Comparison of ENCODE assay signal across 8 mouse cellular contexts in the genomic region with DNA sequence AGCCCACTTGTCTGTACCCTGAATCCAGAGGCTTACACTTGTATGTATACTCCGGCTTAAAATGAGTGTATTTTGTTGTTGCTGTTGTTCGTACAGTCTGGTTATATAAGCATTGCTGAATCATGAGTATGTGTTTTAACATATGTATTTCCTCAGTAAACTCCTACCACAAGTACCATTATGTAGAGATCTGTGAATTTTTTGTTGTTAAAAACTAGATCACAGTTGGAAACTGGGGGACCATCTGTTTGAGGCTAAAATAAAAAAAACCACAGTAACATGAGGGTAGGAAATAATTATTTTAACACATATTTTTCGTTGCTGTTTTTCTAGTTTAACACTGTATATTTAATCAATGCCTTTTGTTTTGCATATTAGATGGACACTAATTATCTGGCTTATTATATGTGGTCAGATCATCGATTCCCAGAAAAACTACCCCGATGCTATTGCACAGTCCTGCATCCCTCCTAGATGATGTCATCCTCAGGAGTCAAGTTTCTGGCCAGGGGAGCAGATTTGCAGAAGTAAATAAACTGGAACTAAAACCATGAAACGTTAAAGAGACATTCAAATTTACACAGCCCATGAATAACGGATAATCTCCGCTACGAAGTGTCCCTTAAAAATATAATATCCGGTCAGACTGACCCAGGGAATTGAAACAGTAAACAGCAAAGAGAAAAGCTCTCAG. TPM values are rescaled to one million over a fixed set of nuclear protein-coding genes. Genes with fewer than 3 reads are reported as not detected.
DNase-seq lines count a peak whose midpoint lies in the region; ATAC-seq and TF ChIP-seq lines count a peak whose summit lies in the region.

No protein-coding gene starts in this region.

- H3K9ac ChIP-seq in hindbrain, embryonic 14.5 days, result no peak overlapping the region
- H3K9ac ChIP-seq in midbrain, embryonic 11.5 days (ENCODE audit: low read length), result peak overlapping the region; percentile 27

- H3K4me3 ChIP-seq in gastrocnemius, adult 2 months, result peak overlapping the region; percentile 68
- peak overlapping the region; percentile 57 for H3K4me3 ChIP-seq in bone marrow, adult 2 months (replicated peaks; ENCODE audit: control insufficient read depth, low read depth, low read length)
- no peak overlapping the region for H3K4me3 ChIP-seq in hindbrain, embryonic 14.5 days (replicated peaks; ENCODE audit: low read length)
- no peak overlapping the region for H3K4me3 ChIP-seq in midbrain, embryonic 11.5 days (ENCODE audit: low read depth, low read length)

- H3K36me3 ChIP-seq in hindbrain, embryonic 14.5 days (replicated peaks; ENCODE audit: control insufficient read depth, insufficient read depth), result no peaks in the 10 kb centered on the region
- no peaks in the 10 kb centered on the region for H3K36me3 ChIP-seq in midbrain, embryonic 11.5 days (ENCODE audit: control insufficient read depth, insufficient read depth, low read length)

- no peak for ATAC-seq in hindbrain, embryonic 14.5 days (ENCODE audit: low FRiP score)
- peak; percentile 47; the same call in 1 of the 2 replicates for ATAC-seq in midbrain, embryonic 11.5 days (ENCODE audit: low FRiP score)

- no peaks in the 10 kb centered on the region; the same call in 1 of the 2 replicates for H3K4me1 ChIP-seq in bone marrow, adult 2 months (ENCODE audit: control insufficient read depth, insufficient read depth, low read length)
- peaks cover 13% of the 10 kb centered on the region; the same call in 1 of the 2 replicates for H3K4me1 ChIP-seq in hindbrain, embryonic 14.5 days (replicated peaks; ENCODE audit: control insufficient read depth, insufficient read depth, low read length)
- peaks cover 4% of the 10 kb centered on the region; the same call in 1 of the 2 replicates for H3K4me1 ChIP-seq in midbrain, embryonic 11.5 days (ENCODE audit: control insufficient read depth, insufficient read depth, low read length)

- H3K9me3 ChIP-seq in hindbrain, embryonic 14.5 days (ENCODE audit: control insufficient read depth, low read length), result no peaks in the 10 kb centered on the region
- H3K9me3 ChIP-seq in midbrain, embryonic 11.5 days (ENCODE audit: control insufficient read depth, low read length), result no peaks in the 10 kb centered on the region

- TF ChIP-seq CTCF in gastrocnemius, adult 2 months (IDR thresholded peaks at IDR 0.05), result no peak
- TF ChIP-seq CTCF in bone marrow, adult 2 months (IDR thresholded peaks at IDR 0.05; ENCODE audit: control insufficient read depth, insufficient read depth, low read length), result no peak

- H3K27ac ChIP-seq in gastrocnemius, adult 2 months, result peak overlapping the region; percentile 95
- peak overlapping the region; percentile 17 for H3K27ac ChIP-seq in bone marrow, adult 2 months (ENCODE audit: control insufficient read depth, insufficient read depth, low read depth, low read length, poor library complexity)
- H3K27ac ChIP-seq in hindbrain, embryonic 14.5 days, result no peak overlapping the region
- peak overlapping the region; percentile 20; the same call in 1 of the 2 replicates for H3K27ac ChIP-seq in midbrain, embryonic 11.5 days (ENCODE audit: low read depth, low read length)

- H3K27me3 ChIP-seq in hindbrain, embryonic 14.5 days (ENCODE audit: control insufficient read depth, insufficient read depth, low read length), result no peaks in the 10 kb centered on the region
- no peaks in the 10 kb centered on the region for H3K27me3 ChIP-seq in midbrain, embryonic 11.5 days (ENCODE audit: control insufficient read depth, insufficient read depth, low read length)

- intact Hi-C loops in gastrocnemius, adult 2 months (cut with DNase I), result loop anchor here (5.0 kb wide), 1 partner anchor 64 kb away; no protein-coding TSS in a partner anchor
- intact Hi-C loops in gastrocnemius, postnatal 36 days (cut with DNase I), result no loop called here

- H3K4me2 ChIP-seq in hindbrain, embryonic 14.5 days (replicated peaks), result peak overlapping the region; percentile 38
- peak overlapping the region; percentile 36; the same call in 1 of the 2 replicates for H3K4me2 ChIP-seq in midbrain, embryonic 11.5 days

- TF ChIP-seq POLR2A in bone marrow, adult 2 months (IDR thresholded peaks at IDR 0.05; ENCODE audit: borderline replicate concordance, control insufficient read depth, low read depth, low read length), result no peak

- DNase-seq in gastrocnemius, adult 2 months, result no peak
- no peak for DNase-seq in gastrocnemius, postnatal 36 days
- DNase-seq in hindbrain, embryonic 14.5 days (ENCODE audit: low spot score), result no peak
- no peak for DNase-seq in midbrain, embryonic 11.5 days (ENCODE audit: low spot score, missing footprints)
- DNase-seq in adrenal gland, postnatal 25 days, result no peak
- DNase-seq in urinary bladder, postnatal 14 days (ENCODE audit: low spot score), result no peak
- no peak for DNase-seq in spleen, adult 18-20 months

- 16% methylated on average over 10 of the region's 10 CpGs for WGBS in bone marrow, adult 2 months
- WGBS in hindbrain, embryonic 14.5 days, result 53% methylated on average over 10 of the region's 10 CpGs
- WGBS in midbrain, embryonic 11.5 days, result 63% methylated on average over 10 of the region's 10 CpGs

RNA-seq across cellular contexts. Expression of a gene that starts 18.2 kb away (rescaled TPM):
- 10 to 100 TPM; 45.6 to 62.4 TPM for total RNA-seq in gastrocnemius, adult 2 months (2021)
- total RNA-seq in gastrocnemius, postnatal 36 days (2021), result 10 to 100 TPM; 61.9 to 66.6 TPM
- 3.3 and 5.4 TPM in 2 replicates for polyA plus RNA-seq in bone marrow, adult 2 months (2011; ENCODE audit: insufficient read depth, insufficient read length, low replicate concordance, missing spikeins)
- polyA plus RNA-seq in hindbrain, embryonic 14.5 days (2014; fragmentation: Nextera tagmentation; extraction: Ambion mirVana), result 6.0 and 7.8 TPM in 2 replicates
- polyA plus RNA-seq in midbrain, embryonic 11.5 days (2014; fragmentation: Nextera tagmentation; extraction: Ambion mirVana), result 3.8 and 4.4 TPM in 2 replicates
- 12.5 and 13.8 TPM in 2 replicates for total RNA-seq in adrenal gland, postnatal 25 days (2021)

Comparison
In these comparisons a context has a peak if more than half of its experiments do, and no peak if none do; other contexts are left out.
1. H3K4me3 ChIP-seq: peak in gastrocnemius, adult 2 months (single experiment) and bone marrow, adult 2 months (single experiment); none in hindbrain, embryonic 14.5 days (single experiment) and midbrain, embryonic 11.5 days (single experiment).